Mouse (Mus musculus) hindbrain, postnatal 0 days (tissue): ENCODE results near the gene Btn2a2. TPM values are rescaled to one million over a fixed set of nuclear protein-coding genes. Genes with fewer than 3 reads are reported as not detected.

Experiments
- ATAC-seq: fragments of 200-750 bp; cut with Nextera tagmentation; 2 replicates; pipeline ENCODE4 v1.8.0; 2017; ENCODE audit warnings: mild to moderate bottlenecking, moderate TSS enrichment, moderate library complexity
- DNase-seq: peaks from one replicate; pipeline ENCODE4 v3.0.0-alpha.2; 2015; ENCODE audit warnings: low spot score
- H3K27ac ChIP-seq: fragments of 300-500 bp; sonication (generic); 2 replicates; pipeline ENCODE4 v1.5.1; 2014; ENCODE audit warnings: mild to moderate bottlenecking
- H3K27me3 ChIP-seq: fragments of 300-500 bp; sonication (generic); 2 replicates; pipeline ENCODE4 v1.6.1; 2014; ENCODE audit warnings: low read length, mixed read lengths; ENCODE audit not compliant: insufficient read depth
- H3K36me3 ChIP-seq: fragments of 300-500 bp; sonication (generic); 2 replicates; pipeline ENCODE4 v1.6.1; 2014; ENCODE audit warnings: low read length, mixed read lengths; ENCODE audit not compliant: insufficient read depth
- H3K4me1 ChIP-seq: fragments of 300-500 bp; sonication (generic); 2 replicates; pipeline ENCODE4 v1.6.1; 2014; ENCODE audit warnings: antibody characterized with exemption, low read length, mixed read lengths; ENCODE audit not compliant: insufficient read depth
- H3K4me2 ChIP-seq: fragments of 300-500 bp; sonication (generic); 2 replicates; pipeline ENCODE4 v1.6.1; 2014; ENCODE audit warnings: low read depth, mild to moderate bottlenecking, low read length, moderate library complexity, mixed read lengths
- H3K4me3 ChIP-seq: fragments of 300-500 bp; sonication (generic); 2 replicates; pipeline ENCODE4 v1.5.1; 2014; ENCODE audit warnings: low read length
- H3K9ac ChIP-seq: fragments of 300-500 bp; sonication (generic); replicated peaks from 2 replicates; pipeline ENCODE4 v1.6.1; 2014; ENCODE audit warnings: mild to moderate bottlenecking, low read length, moderate library complexity, mixed read lengths
- H3K9me3 ChIP-seq: fragments of 300-500 bp; sonication (generic); 2 replicates; pipeline ENCODE4 v1.6.1; 2016; ENCODE audit warnings: low read length, mixed read lengths
- CTCF ChIP-seq: IDR thresholded peaks from 2 replicates; pipeline ENCODE4 v1.5.1; 2016; ENCODE audit warnings: antibody characterized with exemption, control low read depth, low read depth
- WGBS: fragments of 180-500 bp; shearing (Covaris S2); extraction: QIAGEN DNeasy Blood & Tissue Kit; methylation state at CpG from one replicate; pipeline ENCODE4 v1.1.7; 2014; 5-methylcytosine and 5-hydroxymethylcytosine counted together
- microRNA-seq, 2 experiments: library from miRNA; unstranded; fragments of <30 nt; microRNA quantifications; one replicate each; pipeline ENCODE4; 2016
- polyA plus RNA-seq: library from polyadenylated mRNA; unstranded; fragments of >200 nt; fragmentation: Nextera tagmentation; extraction: Ambion mirVana; gene quantifications from 2 replicates; pipeline ENCODE4 v1.2.1, GENCODE M21; 2015
- total RNA-seq: library from RNA; depleted of rRNA; stranded (reverse); fragments of >200 nt; gene quantifications from 2 replicates; pipeline ENCODE4 v1.2.3, GENCODE M21; 2014; rRNA removed

Gene Btn2a2
- total and polyA plus RNA-seq, 2 experiments from 2014 or later, result 0.11 TPM; not detected in 1

- H3K36me3 ChIP-seq, result no peaks in the 10 kb centered on the region
- H3K4me3 ChIP-seq, result peak overlapping the region; percentile 61
- DNase-seq (peak; percentile 90), ATAC-seq (peak; percentile 70)
- no peaks in the 10 kb centered on the region for H3K27me3 ChIP-seq
- no peaks in the 10 kb centered on the region for H3K9me3 ChIP-seq
- peak; percentile 70 for TF ChIP-seq CTCF
- H3K4me1 ChIP-seq, result no peaks in the 10 kb centered on the region; the same call in 1 of the 2 replicates
- peak overlapping the region; percentile 85 for H3K27ac ChIP-seq
- 4% methylated on average over 17 of the region's 17 CpGs for whole genome bisulfite sequencing
- peak overlapping the region; percentile 51 for H3K9ac ChIP-seq
- H3K4me2 ChIP-seq, result peak overlapping the region; percentile 77
Measured at GRCm38 (mm10) chr13:23430734-23431133, 57.9 kb downstream of the Btn2a2 start.

- Histone ChIP-seq H3K36me3 (no peaks in the 10 kb centered on the region), H3K27me3 (no peaks in the 10 kb centered on the region), H3K9ac (peak overlapping the region; percentile 51), H3K27ac (peak overlapping the region; percentile 85; the same call in 1 of the 2 replicates), H3K4me1 (no peaks in the 10 kb centered on the region; the same call in 1 of the 2 replicates), H3K4me2 (peak overlapping the region; percentile 77), H3K4me3 (peak overlapping the region; percentile 61), H3K9me3 (no peaks in the 10 kb centered on the region)
- DNase-seq (no peak), ATAC-seq (no peak)
- TF ChIP-seq CTCF, result no peak
- whole genome bisulfite sequencing, result 36% methylated on average over 10 of the region's 10 CpGs
Measured at GRCm38 (mm10) chr13:23429771-23430380, 58.8 kb downstream of the Btn2a2 start.

- Histone ChIP-seq H3K4me3 (no peak overlapping the region), H3K4me1 (no peaks in the 10 kb centered on the region), H3K27ac (no peak overlapping the region), H3K9ac (no peak overlapping the region), H3K9me3 (no peaks in the 10 kb centered on the region), H3K27me3 (no peaks in the 10 kb centered on the region), H3K4me2 (no peak overlapping the region), H3K36me3 (no peaks in the 10 kb centered on the region)
- 59% methylated on average over 16 of the region's 16 CpGs for WGBS
- no peak for TF ChIP-seq CTCF
- DNase-seq (no peak), ATAC-seq (no peak)
Measured at GRCm38 (mm10) chr13:23428166-23428993, 60.3 kb downstream of the Btn2a2 start.

Small RNA genes lying within 50 kb of the gene (microRNA-seq; reads per million reads assigned to microRNA genes)
- 0 reads per million in 2 experiments for gene Gm44297
- 0 reads per million in 2 experiments for gene n-TStga1

Other genes starting within 250 kb of the Btn2a2 start
- gene Vmn1r223, start 241.7 kb downstream of the Btn2a2 start, total RNA-seq, result not detected in 2 replicates
- gene Vmn1r223, start 241.7 kb downstream of the Btn2a2 start, polyA plus RNA-seq, result not detected in 2 replicates
- 11.9 and 15.7 TPM in 2 replicates for gene Zfp322a, start 119.6 kb downstream of the Btn2a2 start, total RNA-seq
- 29.3 and 30.0 TPM in 2 replicates for gene Zfp322a, start 119.6 kb downstream of the Btn2a2 start, polyA plus RNA-seq
- gene Abt1, start 65.0 kb downstream of the Btn2a2 start, total RNA-seq, result 5.0 and 5.5 TPM in 2 replicates
- gene Abt1, start 65.0 kb downstream of the Btn2a2 start, polyA plus RNA-seq, result 7.2 and 7.6 TPM in 2 replicates
- gene Btn1a1, start 23.0 kb downstream of the Btn2a2 start, total RNA-seq, result 0.40 and 0.89 TPM in 2 replicates
- gene Btn1a1, start 23.0 kb downstream of the Btn2a2 start, polyA plus RNA-seq, result 0.15 and 0.24 TPM in 2 replicates
- 2,417 and 3,828 TPM in 2 replicates for gene Hist1h4h, start 42.2 kb upstream of the Btn2a2 start, total RNA-seq
- gene Hist1h4h, start 42.2 kb upstream of the Btn2a2 start, polyA plus RNA-seq, result 4.2 and 5.5 TPM in 2 replicates
- gene Hist1h2af, start 45.0 kb upstream of the Btn2a2 start, total RNA-seq, result 415 and 567 TPM in 2 replicates
- gene Hist1h2af, start 45.0 kb upstream of the Btn2a2 start, polyA plus RNA-seq, result 3.3 and 7.9 TPM in 2 replicates
- gene Hist1h3g, start 46.6 kb upstream of the Btn2a2 start, total RNA-seq, result 544 and 673 TPM in 2 replicates
- gene Hist1h3g, start 46.6 kb upstream of the Btn2a2 start, polyA plus RNA-seq, result 1.4 and 2.2 TPM in 2 replicates
- gene Hist1h2bh, start 54.5 kb upstream of the Btn2a2 start, total RNA-seq, result 65.9 and 103 TPM in 2 replicates
- 0.13 and 0.35 TPM in 2 replicates for gene Hist1h2bh, start 54.5 kb upstream of the Btn2a2 start, polyA plus RNA-seq
- 466 and 603 TPM in 2 replicates for gene Hist1h3f, start 55.2 kb upstream of the Btn2a2 start, total RNA-seq
- 0.16 and 0.54 TPM in 2 replicates for gene Hist1h3f, start 55.2 kb upstream of the Btn2a2 start, polyA plus RNA-seq
- gene Hist1h4f, start 62.8 kb upstream of the Btn2a2 start, total RNA-seq, result 1,844 and 2,344 TPM in 2 replicates
- gene Hist1h4f, start 62.8 kb upstream of the Btn2a2 start, polyA plus RNA-seq, result 0.89 TPM in 1 of 2 replicates, not detected in the other
- 49.4 and 53.4 TPM in 2 replicates for gene Hist1h1d, start 64.4 kb upstream of the Btn2a2 start, total RNA-seq
- gene Hist1h1d, start 64.4 kb upstream of the Btn2a2 start, polyA plus RNA-seq, result 0.18 and 0.25 TPM in 2 replicates
- 528 and 734 TPM in 2 replicates for gene Hist1h3e, start 73.5 kb upstream of the Btn2a2 start, total RNA-seq
- 1.3 and 2.8 TPM in 2 replicates for gene Hist1h3e, start 73.5 kb upstream of the Btn2a2 start, polyA plus RNA-seq
- gene Hist1h2ae, start 82.4 kb upstream of the Btn2a2 start, total RNA-seq, result 221 and 249 TPM in 2 replicates
- gene Hist1h2ae, start 82.4 kb upstream of the Btn2a2 start, polyA plus RNA-seq, result 12.2 and 13.8 TPM in 2 replicates
- gene Hist1h2bg, start 82.5 kb upstream of the Btn2a2 start, total RNA-seq, result 1,151 and 1,635 TPM in 2 replicates
- gene Hist1h2bg, start 82.5 kb upstream of the Btn2a2 start, polyA plus RNA-seq, result 2.6 and 5.2 TPM in 2 replicates
- 695 and 1,354 TPM in 2 replicates for gene Hist1h2bf, start 85.3 kb upstream of the Btn2a2 start, total RNA-seq
- 1.3 and 2.4 TPM in 2 replicates for gene Hist1h2bf, start 85.3 kb upstream of the Btn2a2 start, polyA plus RNA-seq
- 636 and 885 TPM in 2 replicates for gene Hist1h2ad, start 85.5 kb upstream of the Btn2a2 start, total RNA-seq
- 0.69 TPM in 1 of 2 replicates, not detected in the other for gene Hist1h2ad, start 85.5 kb upstream of the Btn2a2 start, polyA plus RNA-seq
- 173 and 207 TPM in 2 replicates for gene Hist1h3d, start 86.9 kb upstream of the Btn2a2 start, total RNA-seq
- gene Hist1h3d, start 86.9 kb upstream of the Btn2a2 start, polyA plus RNA-seq, result 0.96 and 1.4 TPM in 2 replicates
- 1,614 and 2,187 TPM in 2 replicates for gene Hist1h4d, start 92.7 kb upstream of the Btn2a2 start, total RNA-seq
- 36.9 and 39.6 TPM in 2 replicates for gene Hist1h4d, start 92.7 kb upstream of the Btn2a2 start, polyA plus RNA-seq
- gene Hist1h2be, start 132.3 kb upstream of the Btn2a2 start, total RNA-seq, result 262 and 304 TPM in 2 replicates
- gene Hist1h2be, start 132.3 kb upstream of the Btn2a2 start, polyA plus RNA-seq, result 0.30 and 0.41 TPM in 2 replicates
- gene Hist1h1e, start 133.7 kb upstream of the Btn2a2 start, total RNA-seq, result 281 and 348 TPM in 2 replicates
- gene Hist1h1e, start 133.7 kb upstream of the Btn2a2 start, polyA plus RNA-seq, result 20.1 and 21.9 TPM in 2 replicates
- gene Hist1h2ac, start 195.1 kb upstream of the Btn2a2 start, total RNA-seq, result 63.3 and 98.5 TPM in 2 replicates
- 0.30 and 0.38 TPM in 2 replicates for gene Hist1h2ac, start 195.1 kb upstream of the Btn2a2 start, polyA plus RNA-seq
- gene Hist1h2bc, start 195.3 kb upstream of the Btn2a2 start, total RNA-seq, result 189 and 295 TPM in 2 replicates
- 36.1 and 46.1 TPM in 2 replicates for gene Hist1h2bc, start 195.3 kb upstream of the Btn2a2 start, polyA plus RNA-seq
- gene Hist1h1t, start 207.0 kb upstream of the Btn2a2 start, total RNA-seq, result 1.1 and 1.6 TPM in 2 replicates
- gene Hist1h1t, start 207.0 kb upstream of the Btn2a2 start, polyA plus RNA-seq, result not detected in 2 replicates
- gene Hist1h4c, start 209.6 kb upstream of the Btn2a2 start, total RNA-seq, result 1,149 and 1,400 TPM in 2 replicates
- gene Hist1h4c, start 209.6 kb upstream of the Btn2a2 start, polyA plus RNA-seq, result 4.0 and 4.6 TPM in 2 replicates
- 3.2 and 11.1 TPM in 2 replicates for gene Hfe, start 222.0 kb upstream of the Btn2a2 start, total RNA-seq
- 7.9 and 8.6 TPM in 2 replicates for gene Hfe, start 222.0 kb upstream of the Btn2a2 start, polyA plus RNA-seq
- 508 and 626 TPM in 2 replicates for gene Hist1h1c, start 250.0 kb upstream of the Btn2a2 start, total RNA-seq
- 31.4 and 35.4 TPM in 2 replicates for gene Hist1h1c, start 250.0 kb upstream of the Btn2a2 start, polyA plus RNA-seq